Mouse (Mus musculus) liver, adult 2 months (tissue): ENCODE results near the gene Aldoart2.

Experiments
- CTCF ChIP-seq: fragments of 200-500 bp; IDR thresholded peaks from 2 replicates; pipeline ENCODE4 v1.5.1; 2011; ENCODE audit warnings: low read depth, low read length, control low read depth
- POLR2A ChIP-seq: fragments of 200-500 bp; IDR thresholded peaks from 2 replicates; pipeline ENCODE4 v1.6.1; 2011; ENCODE audit warnings: low read length, control low read depth; ENCODE audit not compliant: insufficient read depth; ENCODE audit errors: extremely low read depth

GRCm38 (mm10) chr12:55598537-55598886 is 33.5 kb downstream of the Aldoart2 start:
- no peak for TF ChIP-seq CTCF
- TF ChIP-seq POLR2A: no peak
